Mouse (Mus musculus) lung, postnatal 0 days (tissue): ENCODE results near the gene Trappc4. TPM values are rescaled to one million over a fixed set of nuclear protein-coding genes. Genes with fewer than 3 reads are reported as not detected.
"Not testable (repeated sequence)": the region's sequence is repeated elsewhere in the genome, so short reads cannot be mapped to it uniquely, and the experiment has no call there.

Experiments
- ATAC-seq: fragments of 200-750 bp; cut with Nextera tagmentation; 2 replicates; pipeline ENCODE4 v1.8.0; 2017; ENCODE audit warnings: moderate library complexity
- DNase-seq: peaks from one replicate; pipeline ENCODE4 v3.0.0-alpha.2; 2016; ENCODE audit warnings: low spot score
- H3K27ac ChIP-seq: fragments of 300-500 bp; sonication (generic); 2 replicates; pipeline ENCODE4 v1.5.1; 2014; ENCODE audit warnings: antibody characterized with exemption, mild to moderate bottlenecking, low read length, mixed read lengths
- H3K27me3 ChIP-seq: fragments of 300-500 bp; sonication (generic); replicated peaks from 2 replicates; pipeline ENCODE4 v1.6.1; 2014; ENCODE audit warnings: low read length, mixed read lengths; ENCODE audit not compliant: insufficient read depth
- H3K36me3 ChIP-seq: fragments of 300-500 bp; sonication (generic); 2 replicates; pipeline ENCODE4 v1.6.1; 2014; ENCODE audit warnings: low read length, mixed read lengths; ENCODE audit not compliant: insufficient read depth
- H3K4me1 ChIP-seq: fragments of 300-500 bp; sonication (generic); 2 replicates; pipeline ENCODE4 v1.6.1; 2014; ENCODE audit warnings: antibody characterized with exemption, low read depth, low read length, mixed read lengths; ENCODE audit not compliant: insufficient read depth
- H3K4me2 ChIP-seq: fragments of 300-500 bp; sonication (generic); replicated peaks from 2 replicates; pipeline ENCODE4 v1.6.1; 2014; ENCODE audit warnings: low read depth, mild to moderate bottlenecking, low read length, moderate library complexity, mixed read lengths
- H3K4me3 ChIP-seq: fragments of 300-500 bp; sonication (generic); 2 replicates; pipeline ENCODE4 v1.5.1; 2014; ENCODE audit warnings: low read depth, low read length
- H3K9ac ChIP-seq: fragments of 300-500 bp; sonication (generic); replicated peaks from 2 replicates; pipeline ENCODE4 v1.6.1; 2014; ENCODE audit warnings: low read depth, mild to moderate bottlenecking
- H3K9me3 ChIP-seq: fragments of 300-500 bp; sonication (generic); 2 replicates; pipeline ENCODE4 v1.6.1; 2016; ENCODE audit warnings: low read length, mixed read lengths
- CTCF ChIP-seq: IDR thresholded peaks from 2 replicates; pipeline ENCODE4 v1.5.1; 2016; ENCODE audit warnings: antibody characterized with exemption, mild to moderate bottlenecking
- EP300 ChIP-seq: IDR thresholded peaks from 2 replicates; pipeline ENCODE4 v1.6.1; 2016; ENCODE audit warnings: antibody characterized with exemption, mild to moderate bottlenecking, control low read depth
- WGBS: fragments of 180-500 bp; shearing (Covaris S2); extraction: QIAGEN DNeasy Blood & Tissue Kit; methylation state at CpG from one replicate; pipeline ENCODE4 v1.1.7; 2014; 5-methylcytosine and 5-hydroxymethylcytosine counted together
- polyA plus RNA-seq: library from polyadenylated mRNA; unstranded; fragments of >200 nt; fragmentation: Nextera tagmentation; extraction: Ambion mirVana; gene quantifications from 2 replicates; pipeline ENCODE4 v1.2.1, GENCODE M21; 2015

Gene Trappc4
- polyA plus RNA-seq, result 133 and 136 TPM in 2 replicates

GRCm38 (mm10) chr9:44406906-44407751 is at the start of gene Trappc4, which contains the start of gene Rps25:
Gene Trappc4, minus strand, starts transcription at chr9:44407600.
Gene Rps25, plus strand, starts transcription at chr9:44407139.
- H3K36me3 ChIP-seq, result peaks cover 32% of the 10 kb centered on the region
- H3K27me3 ChIP-seq, result no peaks in the 10 kb centered on the region
- H3K4me2 ChIP-seq, result peak within 1 kb of the TSS; percentile 56
- peak within 1 kb of the TSS; percentile 79 for H3K4me3 ChIP-seq
- H3K4me1 ChIP-seq, result peaks cover 3% of the 10 kb centered on the region; the same call in 1 of the 2 replicates
- DNase-seq (peak; percentile 98), ATAC-seq (peak; percentile 97)
- WGBS, result under 1% methylated on average over 51 of the region's 51 CpGs
- H3K27ac ChIP-seq, result peak within 1 kb of the TSS; percentile 90
- peak within 1 kb of the TSS; percentile 89 for H3K9ac ChIP-seq
- no peak for TF ChIP-seq CTCF
- TF ChIP-seq EP300, result no peak
- H3K9me3 ChIP-seq, result no peaks in the 10 kb centered on the region

- no peaks in the 10 kb centered on the region for H3K36me3 ChIP-seq
- DNase-seq, result no peak
- ATAC-seq, result peak; percentile 35; the same call in 1 of the 2 replicates
Measured at GRCm38 (mm10) chr9:44454891-44455220, 47.5 kb upstream of the Trappc4 start, which contains the start of gene Upk2. Gene Upk2, minus strand, starts transcription at chr9:44454976.

GRCm38 (mm10) chr9:44454132-44454890 is 46.9 kb upstream of the Trappc4 start:
- WGBS, result 12% methylated on average over 14 of the region's 14 CpGs
- H3K4me2 ChIP-seq, result no peak overlapping the region

More at GRCm38 (mm10) chr9:44454891-44455220, 47.5 kb upstream of the Trappc4 start, which contains the start of gene Upk2:
- Histone ChIP-seq H3K4me2 (no peak within 1 kb of the TSS), H3K4me3 (no peak within 1 kb of the TSS), H3K4me1 (no peaks in the 10 kb centered on the region), H3K27ac (no peak within 1 kb of the TSS), H3K9ac (no peak within 1 kb of the TSS), H3K9me3 (no peaks in the 10 kb centered on the region), H3K27me3 (no peaks in the 10 kb centered on the region; the same call in 1 of the 2 replicates)
- no peak for TF ChIP-seq EP300
- peak; percentile 42 for TF ChIP-seq CTCF
- 24% methylated on average over 4 of the region's 4 CpGs for WGBS

GRCm38 (mm10) chr9:44450387-44450786 is 43.0 kb upstream of the Trappc4 start:
- H3K9ac ChIP-seq, result no peak overlapping the region
- H3K4me2 ChIP-seq, result no peak overlapping the region
- no peaks in the 10 kb centered on the region for H3K36me3 ChIP-seq
- no peak for ATAC-seq
- no peaks in the 10 kb centered on the region for H3K4me1 ChIP-seq
- TF ChIP-seq EP300 (no peak), CTCF (peak; percentile 56)
- no peak overlapping the region for H3K4me3 ChIP-seq
- no peaks in the 10 kb centered on the region; the same call in 1 of the 2 replicates for H3K27me3 ChIP-seq
- H3K27ac ChIP-seq, result no peak overlapping the region
- no peaks in the 10 kb centered on the region for H3K9me3 ChIP-seq
- DNase-seq, result no peak

More at GRCm38 (mm10) chr9:44454132-44454890, 46.9 kb upstream of the Trappc4 start:
- Histone ChIP-seq H3K4me3 (no peak overlapping the region), H3K9ac (no peak overlapping the region), H3K27ac (no peak overlapping the region), H3K36me3 (no peaks in the 10 kb centered on the region), H3K9me3 (no peaks in the 10 kb centered on the region), H3K27me3 (no peaks in the 10 kb centered on the region; the same call in 1 of the 2 replicates), H3K4me1 (no peaks in the 10 kb centered on the region)
- ATAC-seq, result peak; percentile 90
- TF ChIP-seq EP300 (no peak), CTCF (peak; percentile 97)
- DNase-seq, result peak; percentile 87

GRCm38 (mm10) chr9:44444402-44445025 is 37.1 kb upstream of the Trappc4 start:
- H3K9me3 ChIP-seq, H3K27me3 ChIP-seq, H3K4me2 ChIP-seq, H3K4me1 ChIP-seq, ATAC-seq, DNase-seq, H3K27ac ChIP-seq, H3K36me3 ChIP-seq, H3K4me3 ChIP-seq, H3K9ac ChIP-seq: not testable (repeated sequence)
- 74% methylated on average over 7 of the region's 7 CpGs for WGBS

GRCm38 (mm10) chr9:44440961-44441360 is 33.6 kb upstream of the Trappc4 start, which contains the start of gene Foxr1:
Gene Foxr1, minus strand, starts transcription at chr9:44441136.
- TF ChIP-seq EP300 (no peak), CTCF (no peak)
- Histone ChIP-seq H3K9me3 (no peaks in the 10 kb centered on the region), H3K4me3 (no peak within 1 kb of the TSS), H3K36me3 (no peaks in the 10 kb centered on the region), H3K4me1 (no peaks in the 10 kb centered on the region), H3K9ac (no peak within 1 kb of the TSS), H3K4me2 (no peak within 1 kb of the TSS), H3K27ac (no peak within 1 kb of the TSS), H3K27me3 (no peaks in the 10 kb centered on the region)
- DNase-seq (no peak), ATAC-seq (no peak)
- WGBS, result 70% methylated on average over 19 of the region's 19 CpGs
